In genomic region chr5:148342061-148342741, GRCm38 (mm10) we compare ENCODE assay signal across 8 mouse cellular contexts. TPM values are rescaled to one million over a fixed set of nuclear protein-coding genes. Genes with fewer than 3 reads are reported as not detected.
DNase-seq lines count a peak whose midpoint lies in the region; ATAC-seq lines count a peak whose summit lies in the region.

No protein-coding gene starts in this region.

- no peak overlapping the region for H3K9ac ChIP-seq in embryonic facial prominence, embryonic 15.5 days
- no peak overlapping the region for H3K9ac ChIP-seq in stomach, embryonic 14.5 days (replicated peaks; ENCODE audit: low read depth, low read length)

- no peaks in the 10 kb centered on the region for H3K9me3 ChIP-seq in embryonic facial prominence, embryonic 15.5 days (replicated peaks)
- no peaks in the 10 kb centered on the region for H3K9me3 ChIP-seq in stomach, embryonic 14.5 days (ENCODE audit: control insufficient read depth, low read depth, low read length)

- DNase-seq in right cerebral cortex, adult 18-20 months: peak; percentile 72
- DNase-seq in right cerebral cortex, postnatal 4 days: no peak
- DNase-seq in layer of hippocampus, postnatal 36 days: peak; percentile 22 to 31
- DNase-seq in lung, postnatal 36 days: peak; percentile 63
- DNase-seq in ovary, postnatal 14 days (ENCODE audit: low spot score): no peak

- 0 out of 2 replicates have a peak, but pooled peaks cover 8% of the 10 kb centered on the region for H3K36me3 ChIP-seq in embryonic facial prominence, embryonic 15.5 days
- peaks cover 4% of the 10 kb centered on the region; the same call in 1 of the 2 replicates for H3K36me3 ChIP-seq in stomach, embryonic 14.5 days (ENCODE audit: control insufficient read depth, insufficient read depth, low read length)

- H3K27me3 ChIP-seq in embryonic facial prominence, embryonic 15.5 days: no peaks in the 10 kb centered on the region
- H3K27me3 ChIP-seq in stomach, embryonic 14.5 days (ENCODE audit: control insufficient read depth, insufficient read depth, low read length): no peaks in the 10 kb centered on the region

- peak overlapping the region; percentile 13 for H3K4me3 ChIP-seq in embryonic facial prominence, embryonic 15.5 days (replicated peaks)
- no peak overlapping the region for H3K4me3 ChIP-seq in stomach, embryonic 14.5 days (ENCODE audit: low read depth, low read length)

- peak; percentile 59; the same call in 1 of the 2 replicates for ATAC-seq in embryonic facial prominence, embryonic 15.5 days (ENCODE audit: insufficient number of reproducible peaks, low FRiP score, low TSS enrichment, low read depth)
- peak; percentile 76 to 85 for ATAC-seq in hematopoietic stem cell, adult 5-6 weeks (replicated peaks in 1 of 2; ENCODE audit: insufficient read depth in 1 of 2, low FRiP score in 2 of 2, low TSS enrichment in 1 of 2, low read depth in 1 of 2, poor library complexity in 2 of 2, severe bottlenecking in 2 of 2)
- peak; percentile 86 for ATAC-seq in stomach, embryonic 14.5 days (ENCODE audit: insufficient number of reproducible peaks, insufficient read depth, low FRiP score, low read depth)

- H3K4me1 ChIP-seq in embryonic facial prominence, embryonic 15.5 days: 0 out of 2 replicates have a peak, but pooled peaks cover 4% of the 10 kb centered on the region
- peaks cover 5% of the 10 kb centered on the region; the same call in 1 of the 2 replicates for H3K4me1 ChIP-seq in stomach, embryonic 14.5 days (ENCODE audit: control insufficient read depth, insufficient read depth, low read length)

- peak overlapping the region; percentile 34; the same call in 1 of the 2 replicates for H3K27ac ChIP-seq in embryonic facial prominence, embryonic 15.5 days (replicated peaks)
- peak overlapping the region; percentile 59; the same call in 1 of the 2 replicates for H3K27ac ChIP-seq in stomach, embryonic 14.5 days (ENCODE audit: low read length)

- H3K4me2 ChIP-seq in embryonic facial prominence, embryonic 15.5 days (replicated peaks): peak overlapping the region; percentile 34
- H3K4me2 ChIP-seq in stomach, embryonic 14.5 days (replicated peaks; ENCODE audit: low read depth, low read length): peak overlapping the region; percentile 19; the same call in 1 of the 2 replicates

- WGBS in embryonic facial prominence, embryonic 15.5 days: 42% methylated on average over 26 of the region's 26 CpGs
- WGBS in stomach, embryonic 14.5 days: 26% methylated on average over 26 of the region's 26 CpGs

RNA-seq across cellular contexts. Expression of gene Slc7a1, which starts 57.5 kb away (rescaled TPM):
- 19.1 and 20.1 TPM in 2 replicates for polyA plus RNA-seq in embryonic facial prominence, embryonic 15.5 days (2015; fragmentation: Nextera tagmentation; extraction: Ambion mirVana)
- 18.3 and 23.1 TPM in 2 replicates for total RNA-seq in hematopoietic stem cell, adult 5-6 weeks (2017)
- 10 to 100 TPM; 24.2 to 25.9 TPM for total RNA-seq in layer of hippocampus, postnatal 36 days (2021)
- 31.8 and 38.5 TPM in 2 replicates for polyA plus RNA-seq in stomach, embryonic 14.5 days (2014; fragmentation: Nextera tagmentation; extraction: Ambion mirVana)

Comparison
In these comparisons a context has a peak if more than half of its experiments do, and no peak if none do; other contexts are left out.
1. DNase-seq: peak in right cerebral cortex, adult 18-20 months (single experiment), layer of hippocampus, postnatal 36 days (2 of 2) and lung, postnatal 36 days (single experiment); none in right cerebral cortex, postnatal 4 days (single experiment) and ovary, postnatal 14 days (single experiment).
2. Peak in every context shown above with its lines, with median percentiles within 50 percentile points of each other: ATAC-seq.